Mouse (Mus musculus): Measurements from ENCODE around the gene Cnpy2. TPM values are rescaled to one million over a fixed set of nuclear protein-coding genes. Genes with fewer than 3 reads are reported as not detected.

Cnpy2 gene
- polyA plus RNA-seq, 1 experiment from 2014 or later = 349 TPM

- peaks cover 2% of the 10 kb centered on the region for H3K4me1 ChIP-seq
- H3K36me3 ChIP-seq = peaks cover 9% of the 10 kb centered on the region
- WGBS = 77% methylated on average over 4 of the region's 4 CpGs
- H3K27ac ChIP-seq = no peak overlapping the region
- ATAC-seq (ENCODE audit: insufficient number of reproducible peaks, insufficient read depth, low FRiP score, low TSS enrichment, low read depth) = no peak
- no peak overlapping the region for H3K9ac ChIP-seq
- no peak overlapping the region for H3K4me2 ChIP-seq
- no peaks in the 10 kb centered on the region for H3K9me3 ChIP-seq
- H3K27me3 ChIP-seq = no peaks in the 10 kb centered on the region
- no peak overlapping the region for H3K4me3 ChIP-seq
These were observed 25.0 kb upstream of the Cnpy2 start for GRCm38 (mm10) chr10:128297221-128297620.

GRCm38 (mm10) chr10:128297622-128298021 lies 24.6 kb upstream of the Cnpy2 start:
- WGBS = 64% methylated on average over 11 of the region's 11 CpGs
- ATAC-seq (ENCODE audit: insufficient number of reproducible peaks, insufficient read depth, low FRiP score, low TSS enrichment, low read depth) = 0 out of 2 replicates have a peak, but pooled peaks have one; percentile 43

GRCm38 (mm10) chr10:128298243-128298642 lies 24.0 kb upstream of the Cnpy2 start:
- Histone ChIP-seq H3K36me3 (no peaks in the 10 kb centered on the region), H3K4me2 (no peak overlapping the region), H3K27me3 (no peaks in the 10 kb centered on the region), H3K9ac (no peak overlapping the region), H3K9me3 (no peaks in the 10 kb centered on the region), H3K4me3 (no peak overlapping the region), H3K4me1 (peaks cover 6% of the 10 kb centered on the region), H3K27ac (no peak overlapping the region)
- ATAC-seq (ENCODE audit: insufficient number of reproducible peaks, insufficient read depth, low FRiP score, low TSS enrichment, low read depth) = no peak
- 57% methylated on average over 6 of the region's 6 CpGs for WGBS

More at GRCm38 (mm10) chr10:128297622-128298021, 24.6 kb upstream of the Cnpy2 start:
- no peaks in the 10 kb centered on the region for H3K9me3 ChIP-seq
- H3K4me1 ChIP-seq = peaks cover 6% of the 10 kb centered on the region
- H3K4me2 ChIP-seq = no peak overlapping the region
- no peaks in the 10 kb centered on the region for H3K27me3 ChIP-seq
- no peak overlapping the region for H3K4me3 ChIP-seq
- peaks cover 5% of the 10 kb centered on the region; the same call in 1 of the 2 replicates for H3K36me3 ChIP-seq
- H3K9ac ChIP-seq = no peak overlapping the region
- H3K27ac ChIP-seq = no peak overlapping the region

- Histone ChIP-seq H3K27me3 (no peaks in the 10 kb centered on the region), H3K27ac (no peak within 1 kb of the TSS), H3K4me1 (peaks cover 8% of the 10 kb centered on the region), H3K9me3 (no peaks in the 10 kb centered on the region), H3K36me3 (no peaks in the 10 kb centered on the region), H3K4me3 (no peak within 1 kb of the TSS), H3K4me2 (no peak within 1 kb of the TSS), H3K9ac (no peak within 1 kb of the TSS)
- 76% methylated on average over 11 of the region's 11 CpGs for WGBS
- ATAC-seq (ENCODE audit: insufficient number of reproducible peaks, insufficient read depth, low FRiP score, low TSS enrichment, low read depth) = no peak
These were observed 23.5 kb upstream of the Cnpy2 start, which contains the start of gene Il23a for GRCm38 (mm10) chr10:128298702-128299171. TSS of gene Il23a (minus strand) at chr10:128298752.

- Histone ChIP-seq H3K36me3 (0 out of 2 replicates have a peak, but pooled peaks cover 4% of the 10 kb centered on the region), H3K27me3 (no peaks in the 10 kb centered on the region), H3K4me3 (peak overlapping the region; percentile 60), H3K4me2 (peak overlapping the region; percentile 76), H3K4me1 (peaks cover 16% of the 10 kb centered on the region), H3K9ac (peak overlapping the region; percentile 87), H3K27ac (peak overlapping the region; percentile 96), H3K9me3 (no peaks in the 10 kb centered on the region)
- no peak for ATAC-seq (ENCODE audit: insufficient number of reproducible peaks, insufficient read depth, low FRiP score, low TSS enrichment, low read depth)
- WGBS = 37% methylated on average over 3 of the region's 3 CpGs
These were observed 19.9 kb upstream of the Cnpy2 start for GRCm38 (mm10) chr10:128302357-128302756.

- Histone ChIP-seq H3K9ac (peak overlapping the region; percentile 87), H3K27ac (peak overlapping the region; percentile 96), H3K4me1 (peaks cover 16% of the 10 kb centered on the region), H3K36me3 (0 out of 2 replicates have a peak, but pooled peaks cover 4% of the 10 kb centered on the region), H3K9me3 (no peaks in the 10 kb centered on the region), H3K4me3 (peak overlapping the region; percentile 60), H3K27me3 (no peaks in the 10 kb centered on the region), H3K4me2 (peak overlapping the region; percentile 76)
- 1% methylated on average over 9 of the region's 9 CpGs for WGBS
- no peak for ATAC-seq (ENCODE audit: insufficient number of reproducible peaks, insufficient read depth, low FRiP score, low TSS enrichment, low read depth)
These were observed 19.5 kb upstream of the Cnpy2 start for GRCm38 (mm10) chr10:128302785-128303125.

- Histone ChIP-seq H3K9me3 (no peaks in the 10 kb centered on the region), H3K27ac (peak within 1 kb of the TSS; percentile 96), H3K36me3 (peaks cover 9% of the 10 kb centered on the region), H3K27me3 (no peaks in the 10 kb centered on the region), H3K4me2 (peak within 1 kb of the TSS; percentile 76), H3K4me3 (peak within 1 kb of the TSS; percentile 60), H3K9ac (peak within 1 kb of the TSS; percentile 87), H3K4me1 (peaks cover 16% of the 10 kb centered on the region)
- ATAC-seq (ENCODE audit: insufficient number of reproducible peaks, insufficient read depth, low FRiP score, low TSS enrichment, low read depth) = peak; percentile 97
- 1% methylated on average over 37 of the region's 37 CpGs for WGBS
These were observed 18.9 kb upstream of the Cnpy2 start, which contains the start of gene Pan2 for GRCm38 (mm10) chr10:128303126-128304021. TSS of gene Pan2 (plus strand) at chr10:128303335.

- 91% methylated on average over 7 of the region's 7 CpGs for WGBS
- Histone ChIP-seq H3K27me3 (no peaks in the 10 kb centered on the region), H3K9ac (no peak overlapping the region), H3K4me3 (no peak overlapping the region), H3K9me3 (no peaks in the 10 kb centered on the region), H3K4me2 (no peak overlapping the region), H3K36me3 (peaks cover 62% of the 10 kb centered on the region), H3K27ac (peak overlapping the region; percentile 52; the same call in 1 of the 2 replicates), H3K4me1 (peaks cover 6% of the 10 kb centered on the region)
- no peak for ATAC-seq (ENCODE audit: insufficient number of reproducible peaks, insufficient read depth, low FRiP score, low TSS enrichment, low read depth)
These were observed 12.6 kb upstream of the Cnpy2 start for GRCm38 (mm10) chr10:128309654-128310053.

GRCm38 (mm10) chr10:128310177-128310576 lies 12.1 kb upstream of the Cnpy2 start:
- WGBS = 71% methylated on average over 11 of the region's 11 CpGs
- H3K4me1 ChIP-seq = peaks cover 6% of the 10 kb centered on the region
- H3K9me3 ChIP-seq = no peaks in the 10 kb centered on the region
- peaks cover 68% of the 10 kb centered on the region for H3K36me3 ChIP-seq
- no peak overlapping the region for H3K4me2 ChIP-seq
- ATAC-seq (ENCODE audit: insufficient number of reproducible peaks, insufficient read depth, low FRiP score, low TSS enrichment, low read depth) = no peak
- no peaks in the 10 kb centered on the region for H3K27me3 ChIP-seq
- no peak overlapping the region for H3K4me3 ChIP-seq
- H3K27ac ChIP-seq = peak overlapping the region; percentile 52; the same call in 1 of the 2 replicates
- no peak overlapping the region for H3K9ac ChIP-seq

GRCm38 (mm10) chr10:128310902-128311301 lies 11.4 kb upstream of the Cnpy2 start:
- H3K4me2 ChIP-seq = no peak overlapping the region
- no peaks in the 10 kb centered on the region for H3K9me3 ChIP-seq
- no peak overlapping the region for H3K27ac ChIP-seq
- H3K4me3 ChIP-seq = no peak overlapping the region
- no peak for ATAC-seq (ENCODE audit: insufficient number of reproducible peaks, insufficient read depth, low FRiP score, low TSS enrichment, low read depth)
- peaks cover 6% of the 10 kb centered on the region for H3K4me1 ChIP-seq
- 83% methylated on average over 4 of the region's 4 CpGs for WGBS
- H3K27me3 ChIP-seq = no peaks in the 10 kb centered on the region
- H3K36me3 ChIP-seq = peaks cover 74% of the 10 kb centered on the region
- no peak overlapping the region for H3K9ac ChIP-seq

- ATAC-seq (ENCODE audit: insufficient number of reproducible peaks, insufficient read depth, low FRiP score, low TSS enrichment, low read depth) = no peak
- Histone ChIP-seq H3K4me3 (no peak overlapping the region), H3K4me1 (no peaks in the 10 kb centered on the region), H3K27me3 (no peaks in the 10 kb centered on the region), H3K36me3 (peaks cover 88% of the 10 kb centered on the region), H3K4me2 (no peak overlapping the region), H3K27ac (no peak overlapping the region), H3K9ac (no peak overlapping the region), H3K9me3 (no peaks in the 10 kb centered on the region)
- WGBS = 93% methylated on average over 8 of the region's 8 CpGs
These were observed 6.7 kb upstream of the Cnpy2 start for GRCm38 (mm10) chr10:128315578-128315977.

GRCm38 (mm10) chr10:128321641-128322040 lies 618 bp upstream of the Cnpy2 start:
- peaks cover 67% of the 10 kb centered on the region for H3K36me3 ChIP-seq
- 63% methylated on average over 12 of the region's 12 CpGs for WGBS
- peak overlapping the region; percentile 91 for H3K4me3 ChIP-seq
- H3K9ac ChIP-seq = peak overlapping the region; percentile 55; the same call in 1 of the 2 replicates
- peak overlapping the region; percentile 98 for H3K27ac ChIP-seq
- peaks cover 18% of the 10 kb centered on the region for H3K4me1 ChIP-seq
- no peaks in the 10 kb centered on the region for H3K27me3 ChIP-seq
- H3K4me2 ChIP-seq = peak overlapping the region; percentile 77
- no peak for ATAC-seq (ENCODE audit: insufficient number of reproducible peaks, insufficient read depth, low FRiP score, low TSS enrichment, low read depth)
- no peaks in the 10 kb centered on the region for H3K9me3 ChIP-seq
